Mouse (Mus musculus): ENCODE measurements around the gene Il6st. TPM values are rescaled to one million over a fixed set of nuclear protein-coding genes. Genes with fewer than 3 reads are reported as not detected.

Il6st gene
- polyA plus RNA-seq, 1 experiment from 2014 or later: 20.7 TPM

DNA sequence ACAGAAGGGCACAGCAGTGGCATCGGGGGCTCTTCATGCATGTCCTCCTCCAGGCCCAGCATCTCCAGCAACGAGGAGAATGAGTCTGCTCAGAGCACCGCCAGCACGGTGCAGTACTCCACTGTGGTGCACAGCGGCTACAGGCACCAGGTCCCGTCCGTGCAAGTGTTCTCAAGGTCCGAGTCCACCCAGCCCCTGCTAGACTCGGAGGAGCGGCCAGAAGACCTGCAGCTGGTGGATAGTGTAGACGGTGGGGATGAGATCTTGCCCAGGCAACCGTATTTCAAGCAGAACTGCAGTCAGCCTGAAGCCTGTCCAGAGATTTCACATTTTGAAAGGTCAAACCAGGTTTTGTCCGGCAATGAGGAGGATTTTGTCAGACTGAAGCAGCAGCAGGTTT lies 40.0 kb downstream of the Il6st start:
- no peak overlapping the region for H3K4me2 ChIP-seq (ENCODE audit: low read length)
- ATAC-seq (ENCODE audit: low FRiP score, low TSS enrichment): no peak
- H3K27me3 ChIP-seq (ENCODE audit: control insufficient read depth, insufficient read depth, low read length): no peaks in the 10 kb centered on the region
- H3K4me1 ChIP-seq (ENCODE audit: control insufficient read depth, insufficient read depth, low read length): no peaks in the 10 kb centered on the region
- no peaks in the 10 kb centered on the region for H3K9me3 ChIP-seq (ENCODE audit: control insufficient read depth, low read length)
- H3K9ac ChIP-seq (replicated peaks; ENCODE audit: low read length): no peak overlapping the region
- H3K4me3 ChIP-seq (replicated peaks; ENCODE audit: low read depth, low read length): no peak overlapping the region
- no peak overlapping the region for H3K27ac ChIP-seq (replicated peaks; ENCODE audit: low read depth, low read length)
- no peak for DNase-seq
- WGBS: 95% methylated on average over 13 of the region's 13 CpGs
- peaks cover 76% of the 10 kb centered on the region for H3K36me3 ChIP-seq (ENCODE audit: control insufficient read depth, insufficient read depth, low read length)

DNA sequence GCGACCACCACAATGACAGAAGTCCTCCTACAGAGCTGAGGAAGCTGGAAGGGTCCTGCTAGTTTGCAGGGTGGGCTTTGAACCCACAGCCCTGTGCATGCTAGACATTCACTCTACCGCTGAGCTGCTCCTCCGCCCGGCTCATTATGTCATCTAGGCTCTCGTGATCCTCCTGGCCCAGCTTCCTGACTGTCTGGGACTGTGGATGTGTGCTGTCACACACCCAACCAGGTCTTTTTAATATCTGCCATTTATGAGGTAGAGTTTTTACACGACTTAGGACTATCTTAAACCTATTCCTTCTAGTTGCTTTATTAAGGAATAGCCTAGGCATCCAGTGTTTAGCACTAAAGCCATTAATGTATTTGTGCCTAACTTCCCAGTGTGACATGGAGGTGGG lies 41.6 kb downstream of the Il6st start:
- no peak overlapping the region for H3K4me3 ChIP-seq (replicated peaks; ENCODE audit: low read depth, low read length)
- H3K27me3 ChIP-seq (ENCODE audit: control insufficient read depth, insufficient read depth, low read length): no peaks in the 10 kb centered on the region
- no peaks in the 10 kb centered on the region for H3K4me1 ChIP-seq (ENCODE audit: control insufficient read depth, insufficient read depth, low read length)
- no peaks in the 10 kb centered on the region for H3K9me3 ChIP-seq (ENCODE audit: control insufficient read depth, low read length)
- ATAC-seq (ENCODE audit: low FRiP score, low TSS enrichment): no peak
- peaks cover 64% of the 10 kb centered on the region for H3K36me3 ChIP-seq (ENCODE audit: control insufficient read depth, insufficient read depth, low read length)
- H3K27ac ChIP-seq (replicated peaks; ENCODE audit: low read depth, low read length): no peak overlapping the region
- 93% methylated on average over 6 of the region's 6 CpGs for WGBS
- H3K9ac ChIP-seq (replicated peaks; ENCODE audit: low read length): no peak overlapping the region
- no peak for DNase-seq
- no peak overlapping the region for H3K4me2 ChIP-seq (ENCODE audit: low read length)

DNA sequence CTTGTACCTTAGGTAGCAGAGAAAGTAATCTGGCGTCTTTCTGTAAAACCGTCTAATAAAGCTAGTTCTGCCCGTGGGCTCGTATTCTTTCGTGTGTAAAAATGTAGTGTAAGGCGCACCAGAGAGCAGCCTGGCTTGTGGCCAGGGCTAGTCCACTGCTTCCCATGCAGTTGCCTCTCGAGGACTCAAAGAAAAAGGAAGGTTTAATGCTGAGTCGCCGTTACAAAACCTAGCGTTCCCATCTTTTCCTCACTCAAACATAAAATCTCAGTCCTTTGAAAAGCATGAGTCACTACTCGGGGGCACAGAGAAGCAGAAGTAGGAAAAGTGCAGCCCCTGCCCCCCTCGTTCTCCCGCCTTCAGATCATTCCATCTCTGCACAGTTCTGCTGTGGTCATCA lies 42.9 kb downstream of the Il6st start:
- DNase-seq (peak; percentile 20), ATAC-seq (ENCODE audit: low FRiP score, low TSS enrichment) (no peak)
- H3K4me3 ChIP-seq (replicated peaks; ENCODE audit: low read depth, low read length): no peak overlapping the region
- H3K9ac ChIP-seq (replicated peaks; ENCODE audit: low read length): no peak overlapping the region
- H3K9me3 ChIP-seq (ENCODE audit: control insufficient read depth, low read length): no peaks in the 10 kb centered on the region
- no peaks in the 10 kb centered on the region for H3K27me3 ChIP-seq (ENCODE audit: control insufficient read depth, insufficient read depth, low read length)
- H3K27ac ChIP-seq (replicated peaks; ENCODE audit: low read depth, low read length): no peak overlapping the region
- WGBS: 87% methylated on average over 13 of the region's 13 CpGs
- no peaks in the 10 kb centered on the region for H3K4me1 ChIP-seq (ENCODE audit: control insufficient read depth, insufficient read depth, low read length)
- H3K4me2 ChIP-seq (ENCODE audit: low read length): no peak overlapping the region
- peaks cover 52% of the 10 kb centered on the region for H3K36me3 ChIP-seq (ENCODE audit: control insufficient read depth, insufficient read depth, low read length)

DNA sequence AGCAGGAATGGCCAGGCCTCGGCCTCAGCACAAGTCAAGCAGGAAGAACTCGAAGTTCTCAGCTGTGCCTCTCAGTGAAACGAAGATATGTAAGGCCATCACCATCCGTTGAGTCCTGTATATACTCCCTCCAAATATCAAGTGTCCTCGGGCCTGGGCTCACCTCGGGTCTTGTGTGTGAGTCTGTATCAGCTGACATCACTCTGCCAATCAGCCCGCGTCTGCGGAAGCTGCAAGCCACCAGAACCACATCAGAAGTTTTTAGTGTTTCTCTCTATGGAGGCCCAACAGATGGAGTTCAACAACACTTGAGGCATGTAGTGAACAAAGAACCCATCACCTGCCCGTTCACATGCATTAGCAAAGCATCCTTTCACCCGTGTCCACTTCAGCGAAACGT lies 43.8 kb downstream of the Il6st start:
- Histone ChIP-seq H3K9me3 (ENCODE audit: control insufficient read depth, low read length) (no peaks in the 10 kb centered on the region), H3K9ac (replicated peaks; ENCODE audit: low read length) (no peak overlapping the region), H3K27me3 (ENCODE audit: control insufficient read depth, insufficient read depth, low read length) (no peaks in the 10 kb centered on the region), H3K4me3 (replicated peaks; ENCODE audit: low read depth, low read length) (no peak overlapping the region), H3K36me3 (ENCODE audit: control insufficient read depth, insufficient read depth, low read length) (peaks cover 48% of the 10 kb centered on the region), H3K27ac (replicated peaks; ENCODE audit: low read depth, low read length) (no peak overlapping the region), H3K4me1 (ENCODE audit: control insufficient read depth, insufficient read depth, low read length) (no peaks in the 10 kb centered on the region), H3K4me2 (ENCODE audit: low read length) (no peak overlapping the region)
- 87% methylated on average over 13 of the region's 13 CpGs for WGBS
- ATAC-seq (ENCODE audit: low FRiP score, low TSS enrichment): no peak
- no peak for DNase-seq

DNA sequence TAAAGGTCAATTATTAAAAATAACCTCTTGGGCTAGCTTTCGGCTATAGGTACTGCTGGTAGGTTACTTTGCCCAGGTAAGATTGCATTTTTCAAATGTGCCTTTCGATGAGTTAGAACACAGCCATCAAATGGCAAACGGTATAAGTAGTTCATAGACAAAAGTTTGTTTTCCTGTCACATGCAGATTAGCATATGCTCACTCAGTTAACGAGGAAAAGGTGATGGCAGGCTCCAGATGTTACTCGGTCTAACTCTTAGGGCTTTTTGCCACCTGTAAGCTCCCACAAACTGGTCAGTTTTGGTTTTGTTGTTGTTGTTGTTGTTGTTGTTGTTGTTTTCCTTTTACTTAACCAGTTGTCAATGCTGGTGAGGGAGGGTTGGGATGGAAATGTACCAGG lies 44.6 kb downstream of the Il6st start:
- Histone ChIP-seq H3K9me3 (ENCODE audit: control insufficient read depth, low read length) (no peaks in the 10 kb centered on the region), H3K4me1 (ENCODE audit: control insufficient read depth, insufficient read depth, low read length) (no peaks in the 10 kb centered on the region), H3K4me2 (ENCODE audit: low read length) (no peak overlapping the region), H3K4me3 (replicated peaks; ENCODE audit: low read depth, low read length) (no peak overlapping the region), H3K9ac (replicated peaks; ENCODE audit: low read length) (no peak overlapping the region), H3K27me3 (ENCODE audit: control insufficient read depth, insufficient read depth, low read length) (no peaks in the 10 kb centered on the region), H3K27ac (replicated peaks; ENCODE audit: low read depth, low read length) (no peak overlapping the region), H3K36me3 (ENCODE audit: control insufficient read depth, insufficient read depth, low read length) (peaks cover 42% of the 10 kb centered on the region)
- 94% methylated on average over 5 of the region's 5 CpGs for WGBS
- ATAC-seq (ENCODE audit: low FRiP score, low TSS enrichment) (no peak), DNase-seq (no peak)

DNA sequence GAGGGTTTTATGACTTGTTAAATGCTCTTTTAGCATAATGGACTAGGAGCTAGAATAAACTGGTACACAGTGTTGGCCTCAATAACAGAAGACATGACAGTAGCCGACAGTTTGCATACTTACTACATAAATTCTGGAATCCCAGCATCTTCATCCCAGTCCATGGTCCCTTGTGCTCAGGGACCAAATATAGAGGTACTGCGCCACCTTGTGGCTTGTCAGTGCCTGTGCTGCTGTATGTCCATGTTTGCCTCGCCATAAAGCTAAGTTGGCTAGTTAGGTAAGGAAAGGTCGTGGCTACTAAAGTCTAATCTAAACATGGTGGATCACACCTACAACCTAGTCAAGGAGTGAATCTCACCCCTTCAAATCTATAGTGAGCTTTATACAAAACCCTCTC lies 45.6 kb downstream of the Il6st start:
- Histone ChIP-seq H3K9me3 (ENCODE audit: control insufficient read depth, low read length) (no peaks in the 10 kb centered on the region), H3K27me3 (ENCODE audit: control insufficient read depth, insufficient read depth, low read length) (no peaks in the 10 kb centered on the region), H3K4me1 (ENCODE audit: control insufficient read depth, insufficient read depth, low read length) (no peaks in the 10 kb centered on the region), H3K27ac (replicated peaks; ENCODE audit: low read depth, low read length) (no peak overlapping the region), H3K4me2 (ENCODE audit: low read length) (no peak overlapping the region), H3K36me3 (ENCODE audit: control insufficient read depth, insufficient read depth, low read length) (peaks cover 32% of the 10 kb centered on the region), H3K9ac (replicated peaks; ENCODE audit: low read length) (no peak overlapping the region), H3K4me3 (replicated peaks; ENCODE audit: low read depth, low read length) (no peak overlapping the region)
- ATAC-seq (ENCODE audit: low FRiP score, low TSS enrichment) (peak; percentile 58; the same call in 1 of the 2 replicates), DNase-seq (peak; percentile 89)
- 29% methylated on average over 4 of the region's 4 CpGs for WGBS

DNA sequence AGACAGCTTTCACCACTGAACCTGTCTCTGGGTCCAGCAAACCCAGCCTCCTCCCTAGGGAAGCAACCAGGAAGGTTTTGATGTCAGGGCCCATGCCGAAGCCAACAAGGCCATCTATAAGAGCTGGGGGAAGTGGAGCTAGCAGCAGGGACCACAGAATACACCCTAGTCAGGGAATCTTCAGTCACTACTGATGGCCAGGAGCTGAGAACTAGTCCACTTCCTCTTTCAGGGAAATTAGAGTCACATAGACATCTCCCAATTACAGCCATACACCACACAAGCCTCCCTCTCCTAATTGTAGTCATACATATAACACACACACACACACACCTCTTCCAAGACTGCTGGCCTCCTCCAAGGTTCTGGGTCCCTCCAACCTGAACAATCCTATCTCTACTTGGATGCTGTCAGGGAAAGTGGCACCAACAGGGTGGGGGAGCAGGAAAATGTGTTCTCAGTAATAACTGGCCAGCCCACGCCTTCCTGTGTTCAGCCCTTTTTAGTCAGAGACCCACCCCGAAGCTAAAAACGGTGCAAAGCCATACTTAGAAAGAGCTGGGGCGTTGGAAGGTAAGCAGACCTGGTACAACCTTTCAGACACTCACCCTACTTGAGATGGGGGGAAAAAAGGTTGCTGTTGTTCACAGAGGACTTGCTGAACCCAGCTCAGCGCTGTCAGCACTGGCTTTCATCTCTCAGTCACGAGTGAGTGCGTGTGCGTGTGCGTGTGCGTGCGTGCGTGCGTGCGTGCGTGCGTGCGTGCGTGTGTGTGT lies 46.8 kb downstream of the Il6st start:
- Histone ChIP-seq H3K4me2 (ENCODE audit: low read length) (no peak overlapping the region), H3K4me1 (ENCODE audit: control insufficient read depth, insufficient read depth, low read length) (no peaks in the 10 kb centered on the region), H3K27me3 (ENCODE audit: control insufficient read depth, insufficient read depth, low read length) (no peaks in the 10 kb centered on the region), H3K4me3 (replicated peaks; ENCODE audit: low read depth, low read length) (no peak overlapping the region), H3K9me3 (ENCODE audit: control insufficient read depth, low read length) (no peaks in the 10 kb centered on the region), H3K36me3 (ENCODE audit: control insufficient read depth, insufficient read depth, low read length) (peaks cover 21% of the 10 kb centered on the region; the same call in 1 of the 2 replicates), H3K27ac (replicated peaks; ENCODE audit: low read depth, low read length) (no peak overlapping the region), H3K9ac (replicated peaks; ENCODE audit: low read length) (no peak overlapping the region)
- 92% methylated on average over 19 of the region's 19 CpGs for WGBS
- no peak for ATAC-seq (ENCODE audit: low FRiP score, low TSS enrichment)
- no peak for DNase-seq

DNA sequence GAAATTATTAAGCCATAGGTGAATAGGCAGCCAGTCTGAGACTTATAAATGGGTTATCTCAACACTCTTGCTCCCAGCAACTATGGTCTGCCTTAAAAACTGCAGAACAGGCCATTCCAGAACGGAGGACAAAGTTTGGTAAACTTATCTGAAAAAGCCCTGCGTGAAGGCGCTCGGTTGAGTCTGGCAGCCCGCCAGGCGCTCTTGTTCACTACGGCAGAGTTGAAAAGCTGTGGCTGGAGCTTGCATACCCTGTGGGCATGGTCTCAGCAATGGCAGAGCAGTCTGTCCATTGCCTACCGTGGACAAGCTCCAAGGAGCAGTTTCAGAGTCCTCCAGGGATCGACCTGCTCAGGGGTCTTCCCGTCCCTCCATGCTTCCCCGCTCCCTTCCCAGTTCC lies 47.4 kb downstream of the Il6st start:
- Histone ChIP-seq H3K27me3 (ENCODE audit: control insufficient read depth, insufficient read depth, low read length) (no peaks in the 10 kb centered on the region), H3K4me1 (ENCODE audit: control insufficient read depth, insufficient read depth, low read length) (no peaks in the 10 kb centered on the region), H3K4me2 (ENCODE audit: low read length) (no peak overlapping the region), H3K27ac (replicated peaks; ENCODE audit: low read depth, low read length) (no peak overlapping the region), H3K9me3 (ENCODE audit: control insufficient read depth, low read length) (no peaks in the 10 kb centered on the region), H3K36me3 (ENCODE audit: control insufficient read depth, insufficient read depth, low read length) (peaks cover 14% of the 10 kb centered on the region; the same call in 1 of the 2 replicates), H3K4me3 (replicated peaks; ENCODE audit: low read depth, low read length) (no peak overlapping the region), H3K9ac (replicated peaks; ENCODE audit: low read length) (no peak overlapping the region)
- DNase-seq: peak; percentile 27
- 81% methylated on average over 11 of the region's 11 CpGs for WGBS
- no peak for ATAC-seq (ENCODE audit: low FRiP score, low TSS enrichment)

DNA sequence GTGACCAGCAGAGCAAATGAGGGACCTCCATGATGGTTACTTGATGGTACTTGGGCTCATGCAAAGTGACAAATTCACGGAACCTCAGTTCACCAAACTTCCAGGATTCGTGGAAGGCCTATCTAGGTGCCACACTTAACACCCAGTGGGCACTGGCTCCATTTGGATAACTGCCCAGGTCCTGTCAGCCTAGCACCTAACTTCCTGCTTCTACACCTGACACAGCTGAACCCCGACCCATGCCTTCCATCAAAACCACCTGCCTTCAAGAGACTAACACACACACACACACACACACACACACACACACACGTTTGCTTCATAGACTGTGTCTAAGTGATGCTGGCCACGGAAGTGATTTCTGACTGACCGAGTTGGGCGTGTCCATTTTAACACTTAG lies 47.9 kb downstream of the Il6st start:
- no peak overlapping the region for H3K9ac ChIP-seq (replicated peaks; ENCODE audit: low read length)
- H3K9me3 ChIP-seq (ENCODE audit: control insufficient read depth, low read length): no peaks in the 10 kb centered on the region
- H3K27ac ChIP-seq (replicated peaks; ENCODE audit: low read depth, low read length): no peak overlapping the region
- WGBS: 93% methylated on average over 7 of the region's 7 CpGs
- ATAC-seq (ENCODE audit: low FRiP score, low TSS enrichment) (no peak), DNase-seq (no peak)
- H3K4me3 ChIP-seq (replicated peaks; ENCODE audit: low read depth, low read length): no peak overlapping the region
- no peaks in the 10 kb centered on the region for H3K4me1 ChIP-seq (ENCODE audit: control insufficient read depth, insufficient read depth, low read length)
- peaks cover 9% of the 10 kb centered on the region; the same call in 1 of the 2 replicates for H3K36me3 ChIP-seq (ENCODE audit: control insufficient read depth, insufficient read depth, low read length)
- H3K4me2 ChIP-seq (ENCODE audit: low read length): no peak overlapping the region
- no peaks in the 10 kb centered on the region for H3K27me3 ChIP-seq (ENCODE audit: control insufficient read depth, insufficient read depth, low read length)
